Mouse (Mus musculus) heart, adult 18-20 months (tissue): ENCODE data around the gene Eef2kmt. TPM values are rescaled to one million over a fixed set of nuclear protein-coding genes. Genes with fewer than 3 reads are reported as not detected.

Source experiments
- DNase-seq, 2 experiments: peaks; one replicate each; pipeline ENCODE4 v3.0.0; 2021 to 2022; ENCODE audit warnings: mixed read lengths in 1 of 2
- microRNA-seq, 2 experiments: library from miRNA; unstranded; fragments of <30 nt; microRNA quantifications; one replicate each; pipeline ENCODE4 v1.2.0; 2022
- total RNA-seq, 2 experiments: library from RNA; stranded (reverse); gene quantifications; 2 replicates each; pipeline ENCODE4 v1.2.3; 2021

Eef2kmt gene
- total RNA-seq, 2 experiments from 2014 or later = 8.7 to 9.8 TPM

GRCm38 (mm10) chr16:5222140-5222539, 33.6 kb downstream of the Eef2kmt start, which contains the start of gene AU021092:
TSS of gene AU021092 (minus strand) at chr16:5222299.
- DNase-seq = peak; percentile 50 to 68

DNA sequence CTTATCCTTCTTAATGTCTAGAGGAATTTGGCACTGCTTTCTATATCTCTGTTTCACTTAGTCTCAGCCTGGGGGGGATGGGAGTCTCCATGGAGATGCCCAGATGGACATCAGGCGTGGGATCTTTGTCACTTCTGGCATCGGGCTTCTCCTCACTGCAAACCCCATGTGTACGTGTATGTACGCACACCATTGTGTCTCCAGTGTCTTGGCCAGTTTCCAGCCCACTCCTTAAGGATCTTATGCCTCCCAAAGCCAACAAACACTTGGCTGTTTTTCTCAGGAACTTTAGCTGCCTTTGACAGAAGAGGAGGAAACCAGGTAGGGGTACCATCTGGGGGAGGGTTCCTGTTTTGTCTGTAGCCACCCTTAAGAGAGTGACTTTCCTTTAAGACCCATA, 34.4 kb downstream of the Eef2kmt start:
- DNase-seq = peak; percentile 37 to 45

- DNase-seq = peak in 1 of 2 experiments; percentile 36
Measured at GRCm38 (mm10) chr16:5217341-5218133, 38.2 kb downstream of the Eef2kmt start.

DNA sequence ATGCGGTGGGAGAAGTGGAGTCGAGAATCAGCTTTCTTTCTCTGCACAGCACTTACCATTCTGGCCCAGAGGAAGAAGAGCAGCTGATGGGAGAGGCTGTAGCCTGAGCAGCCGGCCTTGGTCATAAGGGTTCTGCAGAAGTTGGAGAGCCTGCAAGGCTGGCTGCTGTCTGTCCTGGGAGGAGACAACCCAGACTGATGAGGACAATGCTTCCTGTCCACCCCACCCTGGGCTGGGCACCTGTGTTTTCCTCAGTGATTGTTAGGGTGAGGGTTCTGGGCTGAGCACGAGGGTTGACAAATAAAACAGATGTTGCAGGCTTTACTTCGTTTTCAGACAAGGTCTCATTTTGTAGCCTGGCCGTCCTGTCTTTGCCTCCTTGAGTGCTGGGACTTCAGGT, 39.1 kb downstream of the Eef2kmt start:
- peak in 1 of 2 experiments; percentile 65 for DNase-seq

- no peak for DNase-seq
Measured at GRCm38 (mm10) chr16:5214126-5214525, 41.7 kb downstream of the Eef2kmt start.

DNA sequence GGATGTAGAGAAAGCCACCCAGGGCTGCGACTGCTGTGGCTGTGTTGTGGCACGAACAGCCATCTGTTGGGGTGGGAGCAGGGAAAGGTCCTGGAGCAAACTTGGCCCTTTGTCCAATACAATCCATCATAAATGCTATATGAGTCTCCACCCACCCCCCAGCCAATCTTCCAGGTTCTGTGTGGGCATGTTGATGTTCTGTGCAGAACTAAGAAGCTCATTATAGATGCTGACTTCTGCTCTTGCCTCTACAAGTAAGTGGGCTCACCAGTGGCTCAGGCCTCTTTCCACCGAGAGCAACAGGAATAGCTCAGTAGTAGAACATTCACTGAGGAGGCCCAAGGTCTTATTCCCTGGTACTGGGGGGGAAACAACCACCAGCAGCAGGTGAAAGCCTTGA, 43.6 kb downstream of the Eef2kmt start:
- no peak for DNase-seq

DNA sequence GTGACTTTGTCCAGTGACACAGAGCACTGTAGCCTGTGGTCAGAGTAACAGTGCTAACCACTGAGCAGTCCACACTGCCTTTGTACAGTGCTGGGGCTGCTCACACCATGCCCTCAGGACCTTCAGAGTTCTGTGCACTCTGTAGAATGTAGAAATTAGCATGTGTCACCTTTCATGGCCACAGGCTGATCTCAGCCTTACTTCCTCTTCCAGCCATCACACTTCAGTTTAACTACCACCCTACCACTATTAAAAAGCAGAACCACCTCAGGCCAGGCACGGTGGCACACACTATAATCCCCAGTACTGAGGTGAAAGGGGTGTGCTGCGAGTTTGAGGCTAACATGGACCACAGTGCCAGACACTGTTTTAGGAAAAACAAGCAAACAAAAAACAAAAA, 45.4 kb downstream of the Eef2kmt start:
- no peak for DNase-seq

- peak in 1 of 2 experiments; percentile 34 for DNase-seq
Measured at GRCm38 (mm10) chr16:5206051-5206450, 49.7 kb downstream of the Eef2kmt start.

- peak in 1 of 2 experiments; percentile 23 for DNase-seq
Measured at GRCm38 (mm10) chr16:5205431-5205970, 50.3 kb downstream of the Eef2kmt start.

GRCm38 (mm10) chr16:5203668-5204433, 51.9 kb downstream of the Eef2kmt start, which contains the start of gene Nagpa:
TSS of gene Nagpa (minus strand) at chr16:5204012.
- peak; percentile 84 to 90 for DNase-seq

- peak in 1 of 2 experiments; percentile 47 for DNase-seq
Measured at GRCm38 (mm10) chr16:5203200-5203599, 52.6 kb downstream of the Eef2kmt start.

- DNase-seq = peak; percentile 57 to 79
Measured at GRCm38 (mm10) chr16:5202681-5203080, 53.1 kb downstream of the Eef2kmt start.

GRCm38 (mm10) chr16:5195080-5195479, 60.7 kb downstream of the Eef2kmt start:
- peak; percentile 65 to 82 for DNase-seq

Small RNA genes lying within 50 kb of the gene (microRNA-seq; reads per million reads assigned to microRNA genes)
- gene Gm23689 = 0 reads per million in 2 experiments
- gene Gm26095 = 0 reads per million in 2 experiments
- 0 reads per million in 2 experiments for gene Mir6364

Other genes starting within 250 kb of the Eef2kmt start
- gene Smim22, start 248.7 kb downstream of the Eef2kmt start, total RNA-seq = not detected
- gene Rogdi, start 242.4 kb downstream of the Eef2kmt start, total RNA-seq = 10 to 100 TPM; 14.0 to 18.8 TPM
- 10 to 100 TPM; 40.6 to 43.3 TPM for gene Glyr1, start 206.1 kb downstream of the Eef2kmt start, total RNA-seq
- gene Ubn1, start 205.9 kb downstream of the Eef2kmt start, total RNA-seq = 10 to 100 TPM; 21.3 to 23.2 TPM
- 1 to 10 TPM; 4.9 to 6.8 TPM for gene Ppl, start 123.6 kb downstream of the Eef2kmt start, total RNA-seq
- gene Sec14l5, start 108.9 kb downstream of the Eef2kmt start, total RNA-seq = under 1 TPM; 0.55 to 0.72 TPM
- gene Nagpa, start 52.0 kb downstream of the Eef2kmt start, total RNA-seq = 10 to 100 TPM; 12.0 to 14.5 TPM
- 10 to 100 TPM; 14.3 to 19.3 TPM for gene AU021092, start 33.7 kb downstream of the Eef2kmt start, total RNA-seq
- gene Alg1, start 22.4 kb downstream of the Eef2kmt start, total RNA-seq = 10 to 100 TPM; 12.8 to 13.3 TPM